Mouse (Mus musculus) cerebellum, postnatal 4 days (tissue): ENCODE measurements around the gene Lifr.

Experiments
- DNase-seq, 2 experiments: peaks; one replicate each; pipeline ENCODE4 v3.0.0; 2022; ENCODE audit warnings: low spot score in 2 of 2, mixed read lengths in 1 of 2

Gene Lifr

GRCm38 (mm10) chr15:7090211-7090765 is at the start of gene Lifr:
Lifr (plus strand) TSS chr15:7090614.
- DNase-seq = no peak

GRCm38 (mm10) chr15:7044081-7044749 is 46.2 kb upstream of the Lifr start:
- DNase-seq = no peak

- no peak for DNase-seq
These were observed 45.4 kb upstream of the Lifr start for GRCm38 (mm10) chr15:7045056-7045455.

GRCm38 (mm10) chr15:7047931-7048330 is 42.5 kb upstream of the Lifr start:
- DNase-seq = no peak

- DNase-seq = no peak
These were observed 41.5 kb upstream of the Lifr start for GRCm38 (mm10) chr15:7048916-7049315.

- no peak for DNase-seq
These were observed 38.7 kb upstream of the Lifr start for GRCm38 (mm10) chr15:7051666-7052065.

- DNase-seq = no peak
These were observed 38.3 kb upstream of the Lifr start for GRCm38 (mm10) chr15:7052117-7052516.

- DNase-seq = no peak
These were observed 33.6 kb upstream of the Lifr start for GRCm38 (mm10) chr15:7056851-7057250.

- DNase-seq = no peak
These were observed 29.9 kb upstream of the Lifr start for GRCm38 (mm10) chr15:7060522-7060921.

- no peak for DNase-seq
These were observed 28.3 kb upstream of the Lifr start for GRCm38 (mm10) chr15:7061995-7062697.

- DNase-seq = peak in 1 of 2 experiments; percentile 36
These were observed 27.8 kb upstream of the Lifr start for GRCm38 (mm10) chr15:7062698-7063009.

GRCm38 (mm10) chr15:7063521-7064240 is 26.7 kb upstream of the Lifr start:
- no peak for DNase-seq

GRCm38 (mm10) chr15:7064992-7065523 is 25.4 kb upstream of the Lifr start:
- DNase-seq = no peak

GRCm38 (mm10) chr15:7065624-7066023 is 24.8 kb upstream of the Lifr start:
- no peak for DNase-seq

- no peak for DNase-seq
These were observed 23.7 kb upstream of the Lifr start for GRCm38 (mm10) chr15:7066752-7067151.

GRCm38 (mm10) chr15:7069374-7069773 is 21.0 kb upstream of the Lifr start:
- no peak for DNase-seq

- DNase-seq = no peak
These were observed 20.1 kb upstream of the Lifr start for GRCm38 (mm10) chr15:7070199-7070794.

- DNase-seq = no peak
These were observed 17.1 kb upstream of the Lifr start for GRCm38 (mm10) chr15:7073269-7073668.

- DNase-seq = peak in 1 of 2 experiments; percentile 47
These were observed 15.2 kb upstream of the Lifr start for GRCm38 (mm10) chr15:7075185-7075584.

GRCm38 (mm10) chr15:7078356-7078755 is 12.1 kb upstream of the Lifr start:
- DNase-seq = no peak

GRCm38 (mm10) chr15:7079631-7080337 is 10.6 kb upstream of the Lifr start:
- no peak for DNase-seq
